16 mouse cellular contexts compared by ENCODE assay signal in genomic region chr3:104956131-104956581, GRCm38 (mm10). TPM values are rescaled to one million over a fixed set of nuclear protein-coding genes. Genes with fewer than 3 reads are reported as not detected.
A peak's percentile ranks its signal among the peaks of the same experiment; 100 is the strongest.
DNase-seq lines count a peak whose midpoint lies in the region; ATAC-seq and TF ChIP-seq lines count a peak whose summit lies in the region.
"Had no signal": no experiment of that assay in that cellular context is flagged by ENCODE, and none has a peak within 500 bp of the region (broad histone marks: within the 10 kb centered on the region; RNA-seq: fewer than 3 reads in every experiment).

No protein-coding gene starts in this region.

- DNase-seq in hindbrain, postnatal 0 days (ENCODE audit: low spot score): no peak
- DNase-seq in kidney, postnatal 36 days: peak; percentile 24 to 35
- DNase-seq in lung, postnatal 36 days: peak; percentile 81
- DNase-seq in cerebellum, adult 11 months: no peak
- DNase-seq: adrenal gland, postnatal 36 days; heart, adult 2 months; right cerebral cortex, postnatal 14 days had no signal

- no peaks in the 10 kb centered on the region; the same call in 1 of the 2 replicates for H3K36me3 ChIP-seq in hindbrain, postnatal 0 days (ENCODE audit: insufficient read depth, low read length)
- no peaks in the 10 kb centered on the region; the same call in 1 of the 2 replicates for H3K36me3 ChIP-seq in hindbrain, embryonic 16.5 days (ENCODE audit: control insufficient read depth, insufficient read depth, low read length)
- H3K36me3 ChIP-seq in intestine, embryonic 16.5 days (ENCODE audit: control insufficient read depth, insufficient read depth, low read length): no peaks in the 10 kb centered on the region; the same call in 1 of the 2 replicates

- no peak overlapping the region for H3K27ac ChIP-seq in hindbrain, postnatal 0 days
- H3K27ac ChIP-seq in hindbrain, embryonic 16.5 days (ENCODE audit: low read depth, low read length): no peak overlapping the region
- peak overlapping the region; percentile 33; the same call in 1 of the 2 replicates for H3K27ac ChIP-seq in intestine, embryonic 16.5 days (ENCODE audit: low read length)
- H3K27ac ChIP-seq: embryonic facial prominence, embryonic 15.5 days; forebrain, embryonic 12.5 days; heart, adult 2 months; hindbrain, embryonic 12.5 days; limb, embryonic 15.5 days had no signal

- H3K9ac ChIP-seq in hindbrain, postnatal 0 days (replicated peaks; ENCODE audit: low read length): no peak overlapping the region
- no peak overlapping the region for H3K9ac ChIP-seq in hindbrain, embryonic 16.5 days (ENCODE audit: low read depth, low read length)
- H3K9ac ChIP-seq in intestine, embryonic 16.5 days (ENCODE audit: low read depth, low read length): no peak overlapping the region
- H3K9ac ChIP-seq: embryonic facial prominence, embryonic 15.5 days; forebrain, embryonic 12.5 days; hindbrain, embryonic 12.5 days; limb, embryonic 15.5 days had no signal

- H3K9me3 ChIP-seq in hindbrain, postnatal 0 days (ENCODE audit: low read length): no peaks in the 10 kb centered on the region
- H3K9me3 ChIP-seq in hindbrain, embryonic 16.5 days (ENCODE audit: control insufficient read depth, low read length): no peaks in the 10 kb centered on the region
- H3K9me3 ChIP-seq in intestine, embryonic 16.5 days (ENCODE audit: control insufficient read depth, low read length): no peaks in the 10 kb centered on the region
- H3K9me3 ChIP-seq: embryonic facial prominence, embryonic 15.5 days; forebrain, embryonic 12.5 days; hindbrain, embryonic 12.5 days; limb, embryonic 15.5 days had no signal

- H3K27me3 ChIP-seq in hindbrain, postnatal 0 days (ENCODE audit: insufficient read depth, low read length): no peaks in the 10 kb centered on the region; the same call in 1 of the 2 replicates
- H3K27me3 ChIP-seq in hindbrain, embryonic 16.5 days (replicated peaks; ENCODE audit: control insufficient read depth, insufficient read depth, low read length): peaks cover 25% of the 10 kb centered on the region
- peaks cover 17% of the 10 kb centered on the region for H3K27me3 ChIP-seq in intestine, embryonic 16.5 days (replicated peaks; ENCODE audit: control insufficient read depth, insufficient read depth, low read length)

- H3K4me3 ChIP-seq in hindbrain, postnatal 0 days (ENCODE audit: low read length): no peak overlapping the region
- H3K4me3 ChIP-seq in hindbrain, embryonic 16.5 days (ENCODE audit: low read length): no peak overlapping the region
- no peak overlapping the region for H3K4me3 ChIP-seq in intestine, embryonic 16.5 days (ENCODE audit: low read length)
- H3K4me3 ChIP-seq: embryonic facial prominence, embryonic 15.5 days; forebrain, embryonic 12.5 days; heart, adult 2 months; hindbrain, embryonic 12.5 days; limb, embryonic 15.5 days had no signal

- H3K4me1 ChIP-seq in hindbrain, postnatal 0 days (ENCODE audit: insufficient read depth, low read length): no peaks in the 10 kb centered on the region
- peaks cover 1% of the 10 kb centered on the region; the same call in 1 of the 2 replicates for H3K4me1 ChIP-seq in hindbrain, embryonic 16.5 days (ENCODE audit: control insufficient read depth, insufficient read depth, low read depth, low read length)
- H3K4me1 ChIP-seq in intestine, embryonic 16.5 days (ENCODE audit: control insufficient read depth, insufficient read depth, low read length): peaks cover 7% of the 10 kb centered on the region; the same call in 1 of the 2 replicates

- ATAC-seq in hindbrain, postnatal 0 days: 0 out of 2 replicates have a peak, but pooled peaks have one; percentile 28
- ATAC-seq in hindbrain, embryonic 16.5 days: no peak; the same call in 1 of the 2 replicates
- peak; percentile 29; the same call in 1 of the 2 replicates for ATAC-seq in intestine, embryonic 16.5 days
- ATAC-seq in monocyte, adult 5-6 weeks (replicated peaks; ENCODE audit: insufficient number of reproducible peaks, low FRiP score, low TSS enrichment, poor library complexity, severe bottlenecking): no peak
- ATAC-seq: CD4-positive, CD25-positive, alpha-beta regulatory T cell, adult 4 months had no signal

- WGBS in hindbrain, postnatal 0 days: 67% methylated on average over 6 of the region's 6 CpGs
- WGBS in hindbrain, embryonic 16.5 days: 83% methylated on average over 6 of the region's 6 CpGs
- WGBS in intestine, embryonic 16.5 days: 63% methylated on average over 6 of the region's 6 CpGs

- no peak overlapping the region for H3K4me2 ChIP-seq in hindbrain, postnatal 0 days (ENCODE audit: low read depth, low read length)
- H3K4me2 ChIP-seq in hindbrain, embryonic 16.5 days (ENCODE audit: low read length): no peak overlapping the region
- no peak overlapping the region for H3K4me2 ChIP-seq in intestine, embryonic 16.5 days (ENCODE audit: low read depth, low read length)
- H3K4me2 ChIP-seq: embryonic facial prominence, embryonic 15.5 days; forebrain, embryonic 12.5 days; hindbrain, embryonic 12.5 days; limb, embryonic 15.5 days had no signal

- no peak for TF ChIP-seq CTCF in hindbrain, postnatal 0 days (IDR thresholded peaks at IDR 0.05; ENCODE audit: low read depth)

RNA-seq across cellular contexts. Expression of gene Wnt2b, which starts 5.6 kb away (rescaled TPM):
- 1.9 and 3.2 TPM in 2 replicates for total RNA-seq in hindbrain, postnatal 0 days (2014; rRNA removed)
- polyA plus RNA-seq in hindbrain, postnatal 0 days (2015; fragmentation: Nextera tagmentation; extraction: Ambion mirVana): 0.56 and 0.88 TPM in 2 replicates
- polyA plus RNA-seq in hindbrain, embryonic 16.5 days (2015; fragmentation: Nextera tagmentation; extraction: Ambion mirVana): 0.78 and 0.80 TPM in 2 replicates
- polyA plus RNA-seq in intestine, embryonic 16.5 days (2015; fragmentation: Nextera tagmentation; extraction: Ambion mirVana): 1.3 and 1.5 TPM in 2 replicates
- not detected in 3 replicates for total RNA-seq in monocyte, adult 5-6 weeks (2017)
- total RNA-seq: megakaryocyte progenitor cell, adult 5-6 weeks had no signal

Comparison
In these comparisons a context has a peak if more than half of its experiments do, and no peak if none do; other contexts are left out.
1. ATAC-seq: peak in hindbrain, postnatal 0 days (single experiment) and intestine, embryonic 16.5 days (single experiment); none in hindbrain, embryonic 16.5 days (single experiment) and monocyte, adult 5-6 weeks (single experiment).
2. DNase-seq: peak in kidney, postnatal 36 days (2 of 2) and lung, postnatal 36 days (single experiment); none in hindbrain, postnatal 0 days (single experiment) and cerebellum, adult 11 months (single experiment).